Mouse (Mus musculus) gastrocnemius, adult 8-10 months (tissue): Measurements from ENCODE around the gene Bach1. TPM values are rescaled to one million over a fixed set of nuclear protein-coding genes. Genes with fewer than 3 reads are reported as not detected.
A peak's percentile ranks its signal among the peaks of the same experiment; 100 is the strongest.

Experiments
- DNase-seq, 2 experiments: peaks; one replicate each; pipeline ENCODE4 v3.0.0; 2022; ENCODE audit warnings: low spot score in 2 of 2
- total RNA-seq, 4 experiments: library from RNA; stranded (reverse); gene quantifications; 2 replicates each; pipeline ENCODE4 v1.2.4; 2022

The Bach1 gene
- total RNA-seq, 4 experiments from 2014 or later: 17.0 to 24.5 (median 20.0) TPM

DNA sequence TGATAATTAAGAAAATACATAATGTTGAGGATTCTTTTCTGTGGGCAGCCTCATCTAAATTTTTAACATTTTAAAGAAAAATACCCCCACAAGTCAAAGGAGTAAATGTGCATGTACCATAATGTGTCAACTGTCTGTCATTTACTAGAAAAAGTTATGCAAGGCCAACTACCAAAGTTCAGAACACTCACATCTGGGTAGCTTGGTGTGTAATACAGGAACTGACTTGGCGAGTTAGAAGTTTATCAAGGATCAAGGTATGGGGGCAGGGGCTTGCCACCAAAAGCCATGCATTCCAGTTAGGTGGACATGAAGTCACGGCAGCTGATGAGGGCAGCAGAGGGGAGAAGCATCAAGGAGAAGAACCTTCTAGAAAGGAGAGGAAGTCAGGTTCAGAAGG lies 13.2 kb downstream of the Bach1 start:
- no peak for DNase-seq

DNA sequence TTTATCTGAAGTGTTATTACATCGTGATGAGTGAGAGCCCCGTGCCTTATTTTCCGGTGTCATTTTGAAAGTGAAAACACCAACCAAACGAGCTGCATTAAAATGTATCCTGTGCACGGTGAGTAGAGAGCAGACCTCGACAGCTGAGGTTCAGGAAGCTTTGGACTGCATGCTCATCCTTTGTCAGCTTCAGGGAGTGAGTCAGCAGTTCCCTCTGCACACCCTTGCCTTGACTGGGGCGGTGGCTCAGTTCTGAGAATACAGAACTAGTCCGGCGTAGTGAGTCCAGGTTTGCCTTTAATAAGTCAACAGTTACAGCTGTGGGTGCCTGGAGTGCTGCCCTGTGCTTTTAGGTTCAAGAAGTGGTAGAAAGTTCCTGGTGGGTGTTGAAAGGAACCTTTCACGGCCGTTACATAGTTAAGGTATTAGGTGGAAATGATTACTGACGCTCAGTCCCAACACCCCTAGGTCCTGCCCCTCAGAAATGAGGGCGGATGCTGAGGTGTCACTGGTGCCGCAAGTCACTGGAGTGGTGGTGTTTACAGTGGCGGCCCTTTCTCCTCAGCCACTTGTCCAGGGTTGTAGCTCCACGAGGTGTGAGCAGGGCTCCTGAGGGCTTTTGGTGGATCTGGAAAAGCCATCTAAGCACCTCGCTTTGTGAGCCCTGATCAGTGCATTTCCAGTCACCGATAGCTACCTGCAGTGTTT lies 14.4 kb downstream of the Bach1 start:
- DNase-seq: no peak

- no peak for DNase-seq
Measured at GRCm38 (mm10) chr16:87714550-87714949, 15.8 kb downstream of the Bach1 start.

GRCm38 (mm10) chr16:87715221-87715620 lies 16.5 kb downstream of the Bach1 start:
- no peak for DNase-seq

- DNase-seq: no peak
Measured at GRCm38 (mm10) chr16:87716269-87716668, 17.5 kb downstream of the Bach1 start.

GRCm38 (mm10) chr16:87717046-87717660 lies 18.4 kb downstream of the Bach1 start:
- no peak for DNase-seq

- DNase-seq: no peak
Measured at GRCm38 (mm10) chr16:87719071-87719470, 20.3 kb downstream of the Bach1 start.

- peak; percentile 62 to 72 for DNase-seq
Measured at GRCm38 (mm10) chr16:87719688-87720283, 21.0 kb downstream of the Bach1 start.

DNA sequence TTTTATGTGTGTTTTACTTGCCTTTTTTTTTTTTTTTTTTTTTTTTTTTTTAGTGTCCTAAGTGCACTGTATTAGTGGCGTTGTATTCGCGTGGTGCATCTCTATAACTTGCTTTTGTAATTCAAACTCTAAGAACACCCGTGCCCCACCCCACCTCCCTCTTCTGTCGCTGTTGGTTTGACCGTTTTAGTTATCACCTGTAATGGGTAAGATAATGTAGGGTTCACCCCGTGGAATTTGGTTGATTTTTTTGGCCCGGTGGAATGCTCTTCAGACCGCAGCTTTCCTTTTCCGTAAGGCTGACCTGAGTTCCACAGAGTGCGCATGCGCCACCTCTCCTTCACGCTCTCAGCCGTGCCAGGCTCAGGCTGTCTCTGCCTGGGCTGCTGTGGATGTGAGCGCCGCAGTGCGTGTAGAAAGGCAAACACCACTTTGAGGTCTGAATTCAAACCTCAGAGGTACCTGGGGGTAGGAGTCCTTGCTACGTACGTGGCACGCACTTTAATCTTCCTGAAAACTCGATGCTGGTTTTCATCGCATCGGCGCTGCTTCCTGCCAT lies 22.2 kb downstream of the Bach1 start:
- no peak for DNase-seq

GRCm38 (mm10) chr16:87722857-87723256 lies 24.1 kb downstream of the Bach1 start:
- no peak for DNase-seq

GRCm38 (mm10) chr16:87723479-87723878 lies 24.7 kb downstream of the Bach1 start:
- no peak for DNase-seq

GRCm38 (mm10) chr16:87724826-87725225 lies 26.1 kb downstream of the Bach1 start:
- no peak for DNase-seq

GRCm38 (mm10) chr16:87725241-87725640 lies 26.5 kb downstream of the Bach1 start:
- DNase-seq: no peak

DNA sequence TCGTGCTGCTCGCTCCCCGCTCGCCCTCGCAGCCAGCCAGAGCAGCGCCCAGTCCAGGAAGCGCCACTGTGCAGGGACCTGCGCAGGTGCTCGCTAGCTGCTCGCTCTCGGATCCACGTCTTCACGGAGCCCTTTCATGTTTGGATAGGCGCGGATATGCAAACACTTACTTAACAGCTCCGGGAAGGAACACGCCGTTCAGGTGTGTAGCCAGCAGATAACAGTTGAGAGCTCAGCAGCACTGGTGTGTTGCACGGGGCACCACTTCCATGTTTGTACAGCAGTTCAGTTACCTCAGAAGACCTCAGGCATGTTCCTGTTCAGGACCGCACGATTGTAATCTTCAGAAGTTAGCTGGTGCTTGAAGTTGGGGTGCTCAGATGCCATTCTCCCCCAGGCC lies 27.2 kb downstream of the Bach1 start:
- no peak for DNase-seq

DNA sequence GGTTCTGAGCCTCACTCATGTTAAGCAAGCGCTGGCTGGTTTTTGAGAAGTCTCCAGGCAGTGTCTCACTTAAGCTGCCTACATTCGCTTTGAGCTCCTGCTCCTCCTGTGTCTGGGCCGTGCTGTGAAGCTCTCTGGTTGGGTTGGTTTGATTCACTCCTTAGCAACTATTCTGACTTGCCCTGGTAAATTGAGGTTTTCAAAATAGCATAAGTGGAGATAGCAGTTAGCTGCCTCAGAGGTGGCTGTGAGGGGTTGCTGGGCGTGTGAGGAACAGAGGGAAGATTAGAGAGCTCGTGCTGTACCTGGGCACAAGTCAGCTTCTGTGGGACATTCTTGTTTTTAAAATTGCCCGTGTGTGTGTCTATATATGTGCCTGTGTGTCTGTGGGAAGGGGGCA lies 27.6 kb downstream of the Bach1 start:
- no peak for DNase-seq

DNA sequence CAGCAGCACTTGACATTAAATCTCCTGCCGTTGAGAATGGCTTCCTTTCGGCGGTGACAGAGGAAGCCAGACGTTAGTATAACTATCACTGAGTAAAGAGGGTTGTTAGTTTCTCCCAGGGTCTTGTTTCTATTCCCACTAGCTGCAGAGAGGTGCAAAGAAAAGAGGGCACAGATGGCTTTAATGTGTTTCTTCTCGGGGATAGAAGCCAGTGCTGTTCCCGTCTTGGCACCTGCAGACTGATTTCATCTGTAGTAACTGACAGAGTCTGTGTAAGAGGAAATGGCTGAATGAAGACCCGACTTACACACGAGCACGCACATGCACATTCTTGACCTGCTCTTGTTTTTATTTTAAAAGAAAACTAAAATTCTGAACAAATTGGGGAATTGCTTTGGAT lies 28.5 kb downstream of the Bach1 start:
- no peak for DNase-seq

- DNase-seq: no peak
Measured at GRCm38 (mm10) chr16:87727918-87728317, 29.2 kb downstream of the Bach1 start.

- no peak for DNase-seq
Measured at GRCm38 (mm10) chr16:87728703-87729102, 30.0 kb downstream of the Bach1 start.

DNA sequence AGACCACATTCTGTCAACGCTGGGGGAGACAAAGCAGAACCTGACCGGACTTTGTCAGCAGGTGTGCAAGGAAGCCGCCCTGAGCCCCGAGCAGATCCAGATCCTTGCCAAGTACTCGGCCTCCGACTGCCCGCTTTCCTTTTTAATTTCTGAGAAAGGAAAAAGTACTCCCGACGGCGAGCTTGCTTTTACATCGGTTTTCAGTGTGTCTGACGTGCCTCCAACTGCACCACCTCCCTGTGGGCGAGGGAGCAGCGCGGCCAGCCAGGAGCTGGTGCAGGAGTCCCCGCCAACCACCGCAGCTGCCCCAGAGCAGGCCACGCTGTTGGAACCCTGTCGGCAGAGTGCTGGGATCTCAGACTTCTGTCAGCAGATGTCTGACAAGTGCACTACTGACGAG lies 30.7 kb downstream of the Bach1 start:
- DNase-seq: no peak

DNA sequence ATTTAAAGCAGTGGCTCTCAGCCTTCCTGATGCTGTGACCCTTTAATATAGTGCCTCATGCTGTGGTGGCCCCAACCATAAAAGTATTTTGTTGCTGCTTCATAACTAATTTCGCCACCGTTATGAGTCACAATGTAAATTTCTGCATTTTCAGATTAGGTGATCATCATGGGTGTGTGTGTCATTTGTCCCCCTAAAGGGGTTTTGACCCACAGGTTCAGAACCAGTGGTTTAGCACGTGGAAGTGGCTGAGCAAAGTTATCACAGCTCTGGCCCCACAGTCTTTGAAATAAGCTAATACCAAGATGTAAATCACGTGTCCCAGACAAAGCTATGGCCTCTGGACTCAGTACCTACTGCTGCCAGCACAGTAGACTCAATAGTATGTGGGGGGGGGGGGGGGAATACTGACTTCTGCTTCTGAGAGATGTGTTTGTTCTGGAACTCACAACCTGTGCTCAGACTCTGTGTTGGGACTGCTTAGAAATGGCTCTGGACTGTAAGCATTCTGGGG lies 36.2 kb downstream of the Bach1 start:
- no peak for DNase-seq

GRCm38 (mm10) chr16:87736106-87736505 lies 37.4 kb downstream of the Bach1 start:
- DNase-seq: no peak

DNA sequence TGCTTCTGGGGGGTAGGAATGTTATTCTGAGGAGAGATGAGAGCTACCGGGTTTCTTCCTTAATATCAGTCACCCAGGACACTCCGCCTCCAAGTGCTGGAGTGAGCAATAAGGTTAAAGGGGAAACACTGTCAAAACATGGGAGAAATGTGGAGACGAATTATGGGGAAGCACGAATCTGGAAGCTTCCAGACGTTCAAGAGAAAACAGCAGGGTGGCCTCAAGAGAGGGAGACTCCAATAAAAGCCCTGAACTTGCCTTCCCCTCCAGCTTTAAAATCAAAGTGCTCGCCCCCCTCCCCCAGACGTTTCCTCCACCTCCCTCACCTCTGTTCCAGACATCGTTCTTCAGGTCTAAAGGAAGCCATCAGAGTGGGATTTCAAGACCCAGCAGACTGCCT lies 38.6 kb downstream of the Bach1 start:
- DNase-seq: no peak
